Mouse (Mus musculus): Measurements from ENCODE around the gene Naip1. TPM values are rescaled to one million over a fixed set of nuclear protein-coding genes. Genes with fewer than 3 reads are reported as not detected.
A peak's percentile ranks its signal among the peaks of the same experiment; 100 is the strongest.
"Not testable (repeated sequence)": the region's sequence is repeated elsewhere in the genome, so short reads cannot be mapped to it uniquely, and the experiment has no call there.

The Naip1 gene
- 4.9 and 5.6 TPM in 2 replicates for polyA plus RNA-seq (2015; fragmentation: Nextera tagmentation; extraction: Ambion mirVana)

DNA sequence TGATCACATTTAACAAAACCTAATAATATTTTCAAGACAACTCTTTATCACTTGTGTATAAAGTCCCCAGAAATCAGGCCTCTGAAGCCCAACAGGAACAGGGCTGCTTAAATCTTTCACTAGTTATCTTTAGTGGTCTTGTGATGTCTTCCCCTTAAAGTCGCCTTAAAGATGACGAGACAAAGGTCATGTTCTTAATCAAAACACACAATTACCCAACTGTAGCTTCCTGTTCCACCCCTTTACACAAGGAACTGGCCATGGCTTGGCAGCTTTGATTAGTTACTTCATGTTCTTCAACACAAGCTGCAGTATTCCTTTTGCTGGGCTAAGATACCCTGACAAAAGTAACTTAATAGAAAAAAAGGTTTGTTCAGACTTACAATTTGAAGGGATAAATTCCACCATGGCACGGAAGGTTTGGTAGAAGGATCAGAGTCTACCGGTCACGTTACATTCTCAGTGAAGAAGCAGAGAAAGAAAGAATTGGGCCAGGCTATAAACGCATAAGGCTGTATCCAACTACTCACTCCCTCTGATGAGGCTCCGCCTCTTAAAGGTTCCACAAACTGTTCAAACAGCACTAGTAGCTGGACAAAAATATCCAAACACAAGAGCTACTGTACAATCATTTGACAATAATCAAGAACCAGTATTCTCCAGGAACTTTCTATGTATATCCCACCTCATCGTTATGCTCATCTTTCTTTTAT lies at the start of gene Naip1:
Gene Naip1, minus strand, starts transcription at position 455 of the 713 bp plus-strand sequence.
- H3K4me3 ChIP-seq (replicated peaks); H3K9me3 ChIP-seq; H3K4me1 ChIP-seq (replicated peaks); H3K36me3 ChIP-seq; H3K9ac ChIP-seq; H3K4me2 ChIP-seq (replicated peaks); H3K27me3 ChIP-seq (replicated peaks): not testable (repeated sequence)
- peak; percentile 43; the same call in 1 of the 2 replicates for ATAC-seq
- H3K27ac ChIP-seq: 0 out of 2 replicates have a peak within 1 kb of the TSS, but pooled peaks have one; percentile 5
- 72% methylated on average over 8 of the region's 8 CpGs for WGBS

GRCm38 (mm10) chr13:100499625-100500024 lies 47.0 kb upstream of the Naip1 start:
- H3K4me3 ChIP-seq (replicated peaks); H3K27me3 ChIP-seq (replicated peaks); H3K4me1 ChIP-seq (replicated peaks); H3K4me2 ChIP-seq (replicated peaks); H3K9me3 ChIP-seq; H3K27ac ChIP-seq; H3K36me3 ChIP-seq; ATAC-seq; H3K9ac ChIP-seq: not testable (repeated sequence)

GRCm38 (mm10) chr13:100495337-100495736 lies 42.7 kb upstream of the Naip1 start:
- ATAC-seq: no peak
- no peaks in the 10 kb centered on the region for H3K9me3 ChIP-seq
- 77% methylated on average over 4 of the region's 4 CpGs for WGBS

DNA sequence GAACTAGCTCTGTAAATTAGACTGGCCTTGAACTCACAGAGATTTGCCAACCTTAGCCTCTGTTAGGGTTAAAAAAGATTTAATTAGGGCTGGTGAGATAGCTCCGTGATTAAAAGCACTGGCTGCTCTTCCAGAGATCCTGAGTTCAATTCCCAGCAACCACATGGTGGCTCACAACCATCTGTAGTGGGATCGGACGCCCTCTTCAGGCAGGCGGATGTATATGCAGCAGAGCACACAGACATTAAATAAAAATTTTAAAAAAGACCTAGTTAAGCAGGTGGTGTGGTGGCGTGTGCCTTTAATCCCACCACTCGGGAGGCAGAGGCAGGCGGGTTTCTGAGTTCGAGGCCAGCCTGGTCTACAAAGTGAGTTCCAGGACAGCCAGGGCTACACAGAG lies 41.7 kb upstream of the Naip1 start:
- H3K36me3 ChIP-seq; H3K4me1 ChIP-seq (replicated peaks); H3K4me3 ChIP-seq (replicated peaks); H3K4me2 ChIP-seq (replicated peaks); ATAC-seq; H3K27me3 ChIP-seq (replicated peaks); H3K9ac ChIP-seq; H3K9me3 ChIP-seq; H3K27ac ChIP-seq: not testable (repeated sequence)
- 60% methylated on average over 8 of the region's 8 CpGs for WGBS

More at GRCm38 (mm10) chr13:100495337-100495736, 42.7 kb upstream of the Naip1 start:
- Histone ChIP-seq H3K36me3 (no peaks in the 10 kb centered on the region), H3K4me1 (replicated peaks) (0 out of 2 replicates have a peak, but pooled peaks cover 5% of the 10 kb centered on the region), H3K27me3 (replicated peaks) (no peaks in the 10 kb centered on the region), H3K4me2 (replicated peaks) (no peak overlapping the region), H3K9ac (no peak overlapping the region), H3K4me3 (replicated peaks) (no peak overlapping the region), H3K27ac (no peak overlapping the region)

GRCm38 (mm10) chr13:100493313-100493712 lies 40.6 kb upstream of the Naip1 start:
- Histone ChIP-seq H3K9me3 (no peaks in the 10 kb centered on the region), H3K4me2 (replicated peaks) (no peak overlapping the region), H3K27ac (no peak overlapping the region), H3K9ac (no peak overlapping the region), H3K4me3 (replicated peaks) (no peak overlapping the region), H3K36me3 (no peaks in the 10 kb centered on the region), H3K27me3 (replicated peaks) (no peaks in the 10 kb centered on the region), H3K4me1 (replicated peaks) (0 out of 2 replicates have a peak, but pooled peaks cover 5% of the 10 kb centered on the region)
- ATAC-seq: peak; percentile 48
- 64% methylated on average over 8 of the region's 8 CpGs for WGBS

DNA sequence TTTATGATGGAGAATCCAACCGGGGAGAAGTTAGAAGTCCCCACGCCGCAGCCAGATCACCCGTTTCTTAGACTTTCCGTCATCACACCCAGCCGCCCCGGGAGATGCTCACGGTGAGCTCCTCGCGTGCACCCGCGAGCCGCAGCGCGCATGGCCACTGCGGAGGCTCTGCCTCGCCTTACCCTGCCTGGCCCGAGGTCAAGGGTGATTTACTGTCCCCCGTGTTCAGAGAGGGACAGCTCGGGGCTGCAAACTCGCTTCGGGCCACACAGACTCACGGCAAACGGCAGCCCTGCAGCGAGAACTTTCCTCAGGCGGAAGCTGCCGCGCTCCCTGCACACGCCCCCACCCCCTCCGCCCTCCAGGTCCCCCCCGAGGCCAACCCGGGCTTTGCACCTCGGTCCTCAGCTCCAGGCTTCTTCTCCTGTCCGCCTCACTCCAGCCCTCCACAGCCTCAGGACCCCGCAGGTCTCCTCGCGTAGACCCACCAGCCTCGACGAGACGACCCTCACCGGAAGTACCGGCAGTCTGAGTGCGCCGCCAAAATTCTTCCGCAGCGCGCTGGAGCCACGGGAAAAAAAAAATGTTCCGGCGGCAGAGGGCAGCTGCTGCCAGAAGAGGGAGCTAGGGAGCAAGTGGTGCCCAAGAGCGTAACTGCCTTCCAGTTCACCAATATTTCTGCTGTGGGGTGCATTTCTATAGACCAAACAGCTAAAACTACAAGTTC lies 39.6 kb upstream of the Naip1 start, which contains the start of gene Gtf2h2:
Gene Gtf2h2, minus strand, starts transcription at position 519 of the 727 bp plus-strand sequence.
- Histone ChIP-seq H3K4me3 (replicated peaks) (peak within 1 kb of the TSS; percentile 83), H3K4me1 (replicated peaks) (0 out of 2 replicates have a peak, but pooled peaks cover 5% of the 10 kb centered on the region), H3K9me3 (no peaks in the 10 kb centered on the region), H3K36me3 (no peaks in the 10 kb centered on the region), H3K27me3 (replicated peaks) (no peaks in the 10 kb centered on the region), H3K27ac (peak within 1 kb of the TSS; percentile 89), H3K9ac (peak within 1 kb of the TSS; percentile 86), H3K4me2 (replicated peaks) (peak within 1 kb of the TSS; percentile 57)
- under 1% methylated on average over 51 of the region's 51 CpGs for WGBS
- peak; percentile 86 for ATAC-seq

DNA sequence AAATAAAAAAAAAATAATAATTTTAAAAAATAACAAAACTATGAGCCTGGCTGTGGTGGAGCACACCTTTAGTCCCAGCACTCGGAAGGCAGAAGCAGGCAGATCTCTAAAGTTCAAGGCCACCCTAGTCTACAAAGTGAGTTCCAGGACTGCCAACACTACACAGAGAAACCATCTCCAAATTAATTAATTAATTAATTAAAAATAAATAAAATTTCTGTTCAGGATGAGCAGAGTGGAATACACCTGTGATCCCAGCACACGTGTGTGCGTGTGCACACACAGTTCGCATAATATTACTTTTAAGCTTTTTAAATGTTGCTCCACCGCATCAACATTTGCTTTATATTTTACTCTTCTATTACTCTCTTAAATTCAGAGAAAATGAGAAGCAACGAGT lies 39.0 kb upstream of the Naip1 start:
- H3K4me3 ChIP-seq (replicated peaks): peak overlapping the region; percentile 83
- WGBS: 14% methylated on average over 6 of the region's 6 CpGs

GRCm38 (mm10) chr13:100490424-100490823 lies 37.8 kb upstream of the Naip1 start:
- Histone ChIP-seq H3K4me2 (replicated peaks) (no peak overlapping the region), H3K36me3 (peaks cover 4% of the 10 kb centered on the region; the same call in 1 of the 2 replicates), H3K9ac (no peak overlapping the region), H3K27ac (no peak overlapping the region), H3K9me3 (no peaks in the 10 kb centered on the region), H3K4me1 (replicated peaks) (0 out of 2 replicates have a peak, but pooled peaks cover 5% of the 10 kb centered on the region), H3K4me3 (replicated peaks) (no peak overlapping the region), H3K27me3 (replicated peaks) (no peaks in the 10 kb centered on the region)
- no peak for ATAC-seq
- 84% methylated on average over 5 of the region's 5 CpGs for WGBS

More for the DNA sequence above, 39.0 kb upstream of the Naip1 start:
- peak overlapping the region; percentile 89 for H3K27ac ChIP-seq
- 0 out of 2 replicates have a peak, but pooled peaks cover 1% of the 10 kb centered on the region for H3K36me3 ChIP-seq
- H3K4me2 ChIP-seq (replicated peaks): peak overlapping the region; percentile 57
- H3K4me1 ChIP-seq (replicated peaks): 0 out of 2 replicates have a peak, but pooled peaks cover 5% of the 10 kb centered on the region
- peak overlapping the region; percentile 86 for H3K9ac ChIP-seq
- peak; percentile 9; the same call in 1 of the 2 replicates for ATAC-seq
- H3K27me3 ChIP-seq (replicated peaks): no peaks in the 10 kb centered on the region
- H3K9me3 ChIP-seq: no peaks in the 10 kb centered on the region

DNA sequence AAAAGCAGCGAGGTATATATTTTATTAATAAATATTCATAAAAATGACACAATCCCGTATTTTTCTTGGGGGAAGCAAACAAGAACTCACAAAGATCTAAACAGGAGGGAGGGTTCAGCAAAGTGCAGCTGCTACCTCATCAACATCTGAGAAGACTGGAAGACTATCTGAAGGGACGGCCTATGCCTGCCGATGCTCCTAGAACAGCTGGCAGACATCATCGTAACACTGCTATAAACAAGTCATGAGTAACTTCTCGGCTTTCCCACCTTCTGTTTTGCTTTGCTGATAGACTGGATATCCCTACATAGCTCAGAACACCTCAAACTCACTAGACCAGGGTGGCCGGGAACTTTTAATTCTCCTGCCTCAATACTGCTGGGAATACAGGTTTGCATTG lies 30.9 kb upstream of the Naip1 start:
- peaks cover 14% of the 10 kb centered on the region for H3K36me3 ChIP-seq
- no peak for ATAC-seq
- H3K27me3 ChIP-seq (replicated peaks): no peaks in the 10 kb centered on the region

GRCm38 (mm10) chr13:100463527-100464222 lies 11.0 kb upstream of the Naip1 start:
- 67% methylated on average over 2 of the region's 2 CpGs for WGBS
- no peak overlapping the region for H3K4me2 ChIP-seq (replicated peaks)
- H3K4me1 ChIP-seq (replicated peaks): no peaks in the 10 kb centered on the region
- peak; percentile 87 for ATAC-seq
- H3K27ac ChIP-seq: no peak overlapping the region
- H3K4me3 ChIP-seq (replicated peaks): no peak overlapping the region
- no peaks in the 10 kb centered on the region for H3K9me3 ChIP-seq
- H3K36me3 ChIP-seq: peaks cover 12% of the 10 kb centered on the region
- no peaks in the 10 kb centered on the region for H3K27me3 ChIP-seq (replicated peaks)
- no peak overlapping the region for H3K9ac ChIP-seq

More for the DNA sequence above, 30.9 kb upstream of the Naip1 start:
- Histone ChIP-seq H3K4me2 (replicated peaks) (no peak overlapping the region), H3K9ac (no peak overlapping the region), H3K4me1 (replicated peaks) (no peaks in the 10 kb centered on the region), H3K4me3 (replicated peaks) (no peak overlapping the region), H3K9me3 (no peaks in the 10 kb centered on the region), H3K27ac (no peak overlapping the region)
- 59% methylated on average over 7 of the region's 7 CpGs for WGBS

GRCm38 (mm10) chr13:100461336-100461735 lies 8.7 kb upstream of the Naip1 start:
- H3K9me3 ChIP-seq: no peaks in the 10 kb centered on the region
- H3K27ac ChIP-seq: no peak overlapping the region
- H3K36me3 ChIP-seq: peaks cover 7% of the 10 kb centered on the region; the same call in 1 of the 2 replicates
- H3K4me1 ChIP-seq (replicated peaks): no peaks in the 10 kb centered on the region
- no peak overlapping the region for H3K4me2 ChIP-seq (replicated peaks)
- H3K27me3 ChIP-seq (replicated peaks): no peaks in the 10 kb centered on the region
- 75% methylated on average over 3 of the region's 3 CpGs for WGBS
- ATAC-seq: 0 out of 2 replicates have a peak, but pooled peaks have one; percentile 39
- no peak overlapping the region for H3K9ac ChIP-seq
- no peak overlapping the region for H3K4me3 ChIP-seq (replicated peaks)

DNA sequence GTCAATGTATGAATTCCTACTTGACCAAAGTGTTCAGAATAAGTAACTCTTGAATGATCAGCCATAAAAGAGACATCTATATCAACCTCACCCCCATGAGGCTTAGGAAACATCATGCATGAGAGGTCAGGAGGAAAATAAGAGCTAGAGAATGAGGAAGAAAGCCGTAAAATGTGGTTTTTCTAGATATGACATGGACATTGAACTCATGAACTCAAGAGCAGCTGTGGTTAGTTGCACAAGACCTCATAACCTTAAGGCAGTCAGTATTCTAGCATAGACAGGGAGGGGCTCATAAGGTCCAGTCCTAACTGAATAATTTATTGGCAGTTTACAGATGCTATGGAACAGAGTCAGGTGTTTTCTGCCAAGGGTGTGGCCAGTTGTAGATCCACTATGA lies 3.2 kb downstream of the Naip1 start:
- peak; percentile 93 for ATAC-seq
- Histone ChIP-seq H3K27me3 (replicated peaks) (no peaks in the 10 kb centered on the region), H3K27ac (no peak overlapping the region), H3K9me3 (no peaks in the 10 kb centered on the region), H3K9ac (no peak overlapping the region), H3K36me3 (no peaks in the 10 kb centered on the region), H3K4me2 (replicated peaks) (no peak overlapping the region), H3K4me1 (replicated peaks) (no peaks in the 10 kb centered on the region), H3K4me3 (replicated peaks) (no peak overlapping the region)
- WGBS: 61% methylated on average over 1 of the region's 1 CpGs

Data from intestine, embryonic 15.5 days (tissue).